Mouse (Mus musculus): ENCODE measurements around the gene Elavl2. TPM values are rescaled to one million over a fixed set of nuclear protein-coding genes. Genes with fewer than 3 reads are reported as not detected.

Elavl2 gene
- 1.4 and 4.6 TPM in 2 replicates for polyA plus RNA-seq (2015; fragmentation: Nextera tagmentation; extraction: Ambion mirVana)

DNA sequence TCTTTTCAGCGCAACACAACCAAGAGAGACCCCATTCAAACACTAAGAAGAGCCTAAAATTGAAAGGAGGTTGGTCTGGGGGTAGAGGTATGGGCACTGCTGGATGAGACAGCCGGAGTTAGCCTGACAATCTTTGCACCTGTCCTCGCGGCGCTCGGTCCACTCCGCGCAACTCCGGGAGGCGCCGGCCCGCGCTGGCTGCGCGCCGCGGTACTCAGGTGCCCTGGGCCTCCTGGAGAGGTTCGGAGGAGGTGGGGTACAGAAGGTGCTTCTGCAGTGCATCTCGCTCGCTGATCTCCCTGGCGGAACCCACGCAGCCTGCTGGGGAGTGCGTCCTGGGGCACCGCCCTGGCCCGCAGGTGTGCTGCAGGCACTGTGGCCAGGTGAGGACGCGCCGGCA is at the start of gene Elavl2:
Elavl2 (minus strand) TSS at position 363 of the 400 bp plus-strand sequence.
- ATAC-seq (replicated peaks; ENCODE audit: insufficient number of reproducible peaks, insufficient read depth, low FRiP score, low read depth): no peak
- H3K27me3 ChIP-seq: peaks cover 28% of the 10 kb centered on the region
- H3K27ac ChIP-seq: no peak within 1 kb of the TSS
- H3K9ac ChIP-seq: 0 out of 2 replicates have a peak within 1 kb of the TSS, but pooled peaks have one; percentile 14
- H3K4me2 ChIP-seq: peak within 1 kb of the TSS; percentile 65
- WGBS: 2% methylated on average over 28 of the region's 28 CpGs
- no peaks in the 10 kb centered on the region for H3K36me3 ChIP-seq
- peaks cover 6% of the 10 kb centered on the region for H3K4me1 ChIP-seq (replicated peaks)
- no peaks in the 10 kb centered on the region for H3K9me3 ChIP-seq (replicated peaks)
- H3K4me3 ChIP-seq: peak within 1 kb of the TSS; percentile 35

GRCm38 (mm10) chr4:91447887-91448286 is 47.3 kb upstream of the Elavl2 start:
- WGBS: 55% methylated on average over 2 of the region's 2 CpGs
- H3K27ac ChIP-seq: no peak overlapping the region
- H3K36me3 ChIP-seq: no peaks in the 10 kb centered on the region
- no peak overlapping the region for H3K4me3 ChIP-seq
- H3K9me3 ChIP-seq (replicated peaks): no peaks in the 10 kb centered on the region
- H3K9ac ChIP-seq: no peak overlapping the region
- H3K4me1 ChIP-seq (replicated peaks): no peaks in the 10 kb centered on the region
- no peaks in the 10 kb centered on the region for H3K27me3 ChIP-seq
- ATAC-seq (replicated peaks; ENCODE audit: insufficient number of reproducible peaks, insufficient read depth, low FRiP score, low read depth): no peak
- H3K4me2 ChIP-seq: no peak overlapping the region

DNA sequence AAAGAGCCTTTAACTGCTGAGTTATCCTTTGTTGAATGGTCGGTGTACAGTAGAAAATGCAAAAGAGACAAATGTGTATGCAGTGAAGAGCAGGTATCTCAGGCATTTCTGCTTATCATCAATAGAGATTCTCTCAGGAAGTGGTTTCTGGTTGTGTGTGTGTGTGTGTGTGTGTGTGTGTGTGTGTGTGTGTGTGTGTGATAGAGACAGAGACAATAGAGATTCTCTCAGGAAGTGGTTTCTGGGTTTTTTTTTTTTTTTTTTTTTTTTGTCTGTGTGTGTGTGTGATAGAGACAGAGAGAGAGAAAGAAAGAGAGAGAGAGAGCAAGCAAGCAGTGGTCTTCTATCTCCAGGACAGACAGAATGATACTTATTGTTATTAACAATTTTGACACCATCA is 15.0 kb upstream of the Elavl2 start:
- H3K9ac ChIP-seq: no peak overlapping the region
- WGBS: 62% methylated on average over 1 of the region's 1 CpGs
- H3K9me3 ChIP-seq (replicated peaks): no peaks in the 10 kb centered on the region; the same call in 1 of the 2 replicates
- H3K27ac ChIP-seq: no peak overlapping the region
- no peaks in the 10 kb centered on the region for H3K36me3 ChIP-seq
- no peaks in the 10 kb centered on the region for H3K27me3 ChIP-seq
- no peak for ATAC-seq (replicated peaks; ENCODE audit: insufficient number of reproducible peaks, insufficient read depth, low FRiP score, low read depth)
- H3K4me3 ChIP-seq: no peak overlapping the region
- H3K4me1 ChIP-seq (replicated peaks): no peaks in the 10 kb centered on the region
- no peak overlapping the region for H3K4me2 ChIP-seq

DNA sequence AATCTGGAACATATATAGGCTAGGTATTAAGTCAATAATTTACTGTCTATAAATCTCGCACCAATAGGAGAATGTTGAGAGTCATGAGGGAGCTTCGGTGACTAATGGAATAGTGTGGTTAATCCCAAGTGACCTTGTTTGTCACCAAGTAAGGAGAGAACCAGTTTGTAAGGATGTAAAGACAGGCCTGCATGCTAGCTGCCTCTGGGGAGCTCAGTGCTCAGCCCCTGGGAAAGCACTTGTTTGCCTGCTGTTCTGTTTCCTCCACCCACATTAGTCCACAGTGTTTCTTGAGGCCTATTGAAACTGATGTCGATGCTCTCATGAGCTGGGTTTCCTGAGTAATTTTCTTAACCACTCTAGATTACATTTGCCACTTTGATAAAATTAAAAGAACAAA is 4.5 kb upstream of the Elavl2 start:
- Histone ChIP-seq H3K4me2 (no peak overlapping the region), H3K9me3 (replicated peaks) (no peaks in the 10 kb centered on the region), H3K4me3 (no peak overlapping the region), H3K36me3 (no peaks in the 10 kb centered on the region), H3K27ac (no peak overlapping the region), H3K27me3 (peaks cover 13% of the 10 kb centered on the region), H3K9ac (no peak overlapping the region), H3K4me1 (replicated peaks) (peaks cover 6% of the 10 kb centered on the region)
- ATAC-seq (replicated peaks; ENCODE audit: insufficient number of reproducible peaks, insufficient read depth, low FRiP score, low read depth): no peak
- WGBS: 66% methylated on average over 3 of the region's 3 CpGs

- H3K4me3 ChIP-seq: peak overlapping the region; percentile 35
- 0% methylated on average over 17 of the region's 17 CpGs for WGBS
- H3K9ac ChIP-seq: 0 out of 2 replicates have a peak overlapping the region, but pooled peaks have one; percentile 14
- H3K36me3 ChIP-seq: no peaks in the 10 kb centered on the region
- H3K4me1 ChIP-seq (replicated peaks): peaks cover 6% of the 10 kb centered on the region
- no peak overlapping the region for H3K27ac ChIP-seq
- no peak for ATAC-seq (replicated peaks; ENCODE audit: insufficient number of reproducible peaks, insufficient read depth, low FRiP score, low read depth)
- H3K27me3 ChIP-seq: peaks cover 28% of the 10 kb centered on the region
- peak overlapping the region; percentile 65 for H3K4me2 ChIP-seq
- H3K9me3 ChIP-seq (replicated peaks): no peaks in the 10 kb centered on the region
Observed at GRCm38 (mm10) chr4:91399510-91400196, 932 bp downstream of the Elavl2 start.

- 55% methylated on average over 5 of the region's 5 CpGs for WGBS
- ATAC-seq (replicated peaks; ENCODE audit: insufficient number of reproducible peaks, insufficient read depth, low FRiP score, low read depth): no peak
- H3K4me1 ChIP-seq (replicated peaks): no peaks in the 10 kb centered on the region
- H3K9ac ChIP-seq: no peak overlapping the region
- H3K4me2 ChIP-seq: no peak overlapping the region
- H3K27me3 ChIP-seq: no peaks in the 10 kb centered on the region
- no peaks in the 10 kb centered on the region for H3K36me3 ChIP-seq
- H3K27ac ChIP-seq: no peak overlapping the region
- H3K4me3 ChIP-seq: no peak overlapping the region
- no peaks in the 10 kb centered on the region for H3K9me3 ChIP-seq (replicated peaks)
Observed at GRCm38 (mm10) chr4:91391987-91392598, 8.5 kb downstream of the Elavl2 start.

- Histone ChIP-seq H3K27ac (no peak overlapping the region), H3K27me3 (peaks cover 7% of the 10 kb centered on the region; the same call in 1 of the 2 replicates), H3K9ac (no peak overlapping the region), H3K4me3 (no peak overlapping the region), H3K9me3 (replicated peaks) (no peaks in the 10 kb centered on the region), H3K4me1 (replicated peaks) (no peaks in the 10 kb centered on the region), H3K4me2 (no peak overlapping the region), H3K36me3 (no peaks in the 10 kb centered on the region)
- no peak for ATAC-seq (replicated peaks; ENCODE audit: insufficient number of reproducible peaks, insufficient read depth, low FRiP score, low read depth)
- 79% methylated on average over 3 of the region's 3 CpGs for WGBS
Observed at GRCm38 (mm10) chr4:91387701-91388100, 12.9 kb downstream of the Elavl2 start.

GRCm38 (mm10) chr4:91381201-91381627 is 19.4 kb downstream of the Elavl2 start:
- no peak for ATAC-seq (replicated peaks; ENCODE audit: insufficient number of reproducible peaks, insufficient read depth, low FRiP score, low read depth)
- Histone ChIP-seq H3K9ac (no peak overlapping the region), H3K4me2 (no peak overlapping the region), H3K27me3 (peaks cover 39% of the 10 kb centered on the region), H3K4me3 (no peak overlapping the region), H3K27ac (no peak overlapping the region), H3K9me3 (replicated peaks) (no peaks in the 10 kb centered on the region), H3K36me3 (no peaks in the 10 kb centered on the region), H3K4me1 (replicated peaks) (no peaks in the 10 kb centered on the region; the same call in 1 of the 2 replicates)
- 2% methylated on average over 13 of the region's 13 CpGs for WGBS

GRCm38 (mm10) chr4:91380341-91381117 is 20.1 kb downstream of the Elavl2 start:
- Histone ChIP-seq H3K9ac (no peak overlapping the region), H3K4me2 (no peak overlapping the region), H3K27ac (no peak overlapping the region), H3K4me3 (no peak overlapping the region), H3K36me3 (no peaks in the 10 kb centered on the region), H3K27me3 (peaks cover 39% of the 10 kb centered on the region), H3K9me3 (replicated peaks) (no peaks in the 10 kb centered on the region), H3K4me1 (replicated peaks) (peaks cover under 1% of the 10 kb centered on the region; the same call in 1 of the 2 replicates)
- ATAC-seq (replicated peaks; ENCODE audit: insufficient number of reproducible peaks, insufficient read depth, low FRiP score, low read depth): no peak
- WGBS: 6% methylated on average over 24 of the region's 24 CpGs

GRCm38 (mm10) chr4:91379559-91379958 is 21.0 kb downstream of the Elavl2 start:
- H3K27me3 ChIP-seq: peaks cover 48% of the 10 kb centered on the region
- H3K4me3 ChIP-seq: no peak overlapping the region
- no peaks in the 10 kb centered on the region for H3K36me3 ChIP-seq
- WGBS: 1% methylated on average over 9 of the region's 9 CpGs
- H3K27ac ChIP-seq: no peak overlapping the region
- ATAC-seq (replicated peaks; ENCODE audit: insufficient number of reproducible peaks, insufficient read depth, low FRiP score, low read depth): no peak
- no peaks in the 10 kb centered on the region for H3K9me3 ChIP-seq (replicated peaks)
- H3K9ac ChIP-seq: no peak overlapping the region
- peak overlapping the region; percentile 29; the same call in 1 of the 2 replicates for H3K4me2 ChIP-seq
- peaks cover 10% of the 10 kb centered on the region for H3K4me1 ChIP-seq (replicated peaks)

- peak overlapping the region; percentile 62 for H3K4me3 ChIP-seq
- peaks cover 65% of the 10 kb centered on the region for H3K27me3 ChIP-seq
- peak; percentile 96 for ATAC-seq (replicated peaks; ENCODE audit: insufficient number of reproducible peaks, insufficient read depth, low FRiP score, low read depth)
- no peaks in the 10 kb centered on the region for H3K36me3 ChIP-seq
- H3K4me2 ChIP-seq: peak overlapping the region; percentile 85
- peaks cover 25% of the 10 kb centered on the region for H3K4me1 ChIP-seq (replicated peaks)
- H3K9ac ChIP-seq: 0 out of 2 replicates have a peak overlapping the region, but pooled peaks have one; percentile 17
- under 1% methylated on average over 28 of the region's 28 CpGs for WGBS
- H3K9me3 ChIP-seq (replicated peaks): no peaks in the 10 kb centered on the region
- no peak overlapping the region for H3K27ac ChIP-seq
Observed at GRCm38 (mm10) chr4:91376317-91376910, 24.2 kb downstream of the Elavl2 start.
